Mouse (Mus musculus) midbrain, embryonic 11.5 days (tissue): Measurements from ENCODE around the gene Disp1. TPM values are rescaled to one million over a fixed set of nuclear protein-coding genes. Genes with fewer than 3 reads are reported as not detected.
A peak's percentile ranks its signal among the peaks of the same experiment; 100 is the strongest.

ENCODE experiments used
- ATAC-seq: fragments of 200-750 bp; cut with Nextera tagmentation; 2 replicates; pipeline ENCODE4 v1.8.0; 2017; ENCODE audit warnings: moderate TSS enrichment, moderate library complexity; ENCODE audit not compliant: low FRiP score
- DNase-seq: peaks from one replicate; pipeline ENCODE4 v3.0.0; 2015; ENCODE audit warnings: low spot score; ENCODE audit errors: missing footprints
- H3K27ac ChIP-seq: fragments of 300-500 bp; sonication (generic); 2 replicates; pipeline ENCODE4 v1.5.1; 2014; ENCODE audit warnings: low read depth, low read length
- H3K27me3 ChIP-seq: fragments of 300-500 bp; sonication (generic); 2 replicates; pipeline ENCODE4 v1.6.1; 2014; ENCODE audit warnings: mild to moderate bottlenecking, low read length, moderate library complexity, mixed read lengths; ENCODE audit not compliant: control insufficient read depth, insufficient read depth
- H3K36me3 ChIP-seq: fragments of 300-500 bp; sonication (generic); 2 replicates; pipeline ENCODE4 v1.6.1; 2014; ENCODE audit warnings: mild to moderate bottlenecking, low read length, moderate library complexity, mixed read lengths; ENCODE audit not compliant: control insufficient read depth, insufficient read depth
- H3K4me1 ChIP-seq: fragments of 300-500 bp; sonication (generic); 2 replicates; pipeline ENCODE4 v1.6.1; 2014; ENCODE audit warnings: low read length; ENCODE audit not compliant: control insufficient read depth, insufficient read depth
- H3K4me2 ChIP-seq: fragments of 300-500 bp; sonication (generic); 2 replicates; pipeline ENCODE4 v1.6.1; 2014; ENCODE audit warnings: mild to moderate bottlenecking, moderate library complexity
- H3K4me3 ChIP-seq: fragments of 300-500 bp; sonication (generic); 2 replicates; pipeline ENCODE4 v1.5.1; 2014; ENCODE audit warnings: low read depth, low read length
- H3K9ac ChIP-seq: fragments of 300-500 bp; sonication (generic); 2 replicates; pipeline ENCODE4 v1.6.1; 2014; ENCODE audit warnings: low read length
- H3K9me3 ChIP-seq: fragments of 300-500 bp; sonication (generic); 2 replicates; pipeline ENCODE4 v1.6.1; 2016; ENCODE audit warnings: low read length; ENCODE audit not compliant: control insufficient read depth
- WGBS: fragments of 180-500 bp; shearing (Covaris S2); extraction: QIAGEN DNeasy Blood & Tissue Kit; methylation state at CpG from one replicate; pipeline ENCODE4 v1.1.7; 2014; 5-methylcytosine and 5-hydroxymethylcytosine counted together
- polyA plus RNA-seq: library from polyadenylated mRNA; unstranded; fragments of >200 nt; fragmentation: Nextera tagmentation; extraction: Ambion mirVana; gene quantifications from 2 replicates; pipeline ENCODE4 v1.2.1, GENCODE M21; 2014

The Disp1 gene
- polyA plus RNA-seq, 1 experiment from 2014 or later = 8.8 TPM

DNA sequence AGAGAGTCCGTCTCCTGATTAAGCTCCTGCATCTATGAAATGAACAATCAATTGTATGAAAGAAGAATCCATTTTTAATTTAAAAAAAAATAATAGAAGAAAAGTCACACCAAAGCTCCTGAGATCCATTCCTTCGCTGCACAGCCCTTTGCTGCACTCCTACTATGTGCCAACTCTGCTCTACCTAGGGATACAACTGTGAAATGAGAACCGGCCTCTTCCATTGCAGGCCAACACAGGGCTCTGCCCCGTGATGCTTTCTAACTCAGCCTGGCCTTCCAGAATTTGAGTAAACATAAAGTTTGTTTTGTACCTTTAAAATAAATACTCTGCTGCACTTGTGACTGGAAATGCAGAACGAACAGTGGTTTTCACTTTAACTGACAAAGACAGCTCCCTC, 42.0 kb downstream of the Disp1 start:
- ATAC-seq (no peak), DNase-seq (no peak)
- H3K27ac ChIP-seq = no peak overlapping the region
- H3K27me3 ChIP-seq = no peaks in the 10 kb centered on the region
- peaks cover 7% of the 10 kb centered on the region for H3K4me1 ChIP-seq
- H3K36me3 ChIP-seq = no peaks in the 10 kb centered on the region
- no peak overlapping the region for H3K4me2 ChIP-seq
- 91% methylated on average over 5 of the region's 5 CpGs for WGBS
- no peaks in the 10 kb centered on the region for H3K9me3 ChIP-seq
- no peak overlapping the region for H3K4me3 ChIP-seq
- no peak overlapping the region for H3K9ac ChIP-seq

DNA sequence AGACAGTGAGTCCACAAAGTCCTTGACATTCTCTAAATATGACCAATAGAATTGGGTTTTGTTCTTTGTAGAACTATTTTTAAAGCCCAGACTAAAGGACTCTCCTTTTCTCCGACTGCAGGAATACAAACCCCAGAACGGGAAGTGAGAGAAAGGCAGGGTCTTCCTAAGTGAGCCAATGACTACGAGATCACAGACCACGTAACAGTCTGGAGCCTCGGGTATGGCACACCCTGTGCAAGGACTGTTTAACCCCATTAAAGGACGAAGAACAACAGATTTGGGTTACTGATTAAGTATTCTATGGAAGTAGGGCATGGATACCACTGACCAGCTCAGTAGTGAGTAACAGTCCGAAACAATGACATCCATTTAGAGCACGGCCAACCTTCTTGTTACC, 46.1 kb downstream of the Disp1 start:
- Histone ChIP-seq H3K4me1 (no peaks in the 10 kb centered on the region), H3K9ac (no peak overlapping the region), H3K4me2 (no peak overlapping the region), H3K9me3 (no peaks in the 10 kb centered on the region), H3K27ac (no peak overlapping the region), H3K36me3 (no peaks in the 10 kb centered on the region), H3K27me3 (no peaks in the 10 kb centered on the region), H3K4me3 (no peak overlapping the region)
- WGBS = 90% methylated on average over 8 of the region's 8 CpGs
- no peak for ATAC-seq
- peak; percentile 14 for DNase-seq

DNA sequence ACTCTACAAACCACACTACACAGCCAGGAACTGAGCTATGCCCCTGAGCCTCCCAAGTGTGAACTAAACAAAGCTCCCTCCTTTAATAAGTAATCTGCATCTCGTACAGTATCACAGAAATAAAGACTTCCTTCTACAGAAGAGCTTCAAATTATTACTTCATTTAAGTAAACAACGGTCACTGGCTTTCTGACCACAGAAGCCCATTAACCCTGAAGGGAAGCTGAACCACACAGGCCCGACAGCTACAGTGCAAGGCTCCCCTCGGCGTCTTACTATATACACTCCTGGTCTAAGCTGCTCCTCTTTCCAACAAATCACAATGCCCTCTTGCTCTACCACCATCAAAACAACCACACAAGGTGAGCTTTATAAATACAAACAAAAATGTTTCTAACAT, 50.2 kb downstream of the Disp1 start:
- H3K4me1 ChIP-seq = no peaks in the 10 kb centered on the region
- no peaks in the 10 kb centered on the region for H3K9me3 ChIP-seq
- H3K27ac ChIP-seq = no peak overlapping the region
- WGBS = 91% methylated on average over 5 of the region's 5 CpGs
- no peak overlapping the region for H3K9ac ChIP-seq
- no peak for ATAC-seq
- H3K36me3 ChIP-seq = no peaks in the 10 kb centered on the region
- peak; percentile 70 for DNase-seq
- no peaks in the 10 kb centered on the region for H3K27me3 ChIP-seq
- no peak overlapping the region for H3K4me2 ChIP-seq
- H3K4me3 ChIP-seq = no peak overlapping the region

DNA sequence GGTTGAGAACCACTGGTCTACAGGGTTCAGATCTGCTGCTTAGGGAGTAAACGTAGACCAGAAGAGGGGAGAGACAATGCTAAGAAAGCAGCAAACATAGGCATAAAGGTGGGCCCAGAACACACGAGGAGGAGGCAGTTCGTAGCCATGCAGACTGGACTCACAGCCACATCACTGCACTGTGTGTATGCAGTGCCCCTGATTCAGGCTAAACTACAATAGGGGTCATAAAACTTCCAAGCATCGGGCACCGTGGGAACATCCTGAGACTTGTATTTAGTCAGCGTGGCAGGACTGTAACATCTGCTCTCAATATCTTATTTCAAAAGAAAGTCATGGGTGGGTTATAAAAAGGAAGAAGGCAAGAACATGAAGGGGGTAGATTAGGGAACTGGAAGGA, 52.9 kb downstream of the Disp1 start:
- no peaks in the 10 kb centered on the region; the same call in 1 of the 2 replicates for H3K4me1 ChIP-seq
- DNase-seq = no peak
- no peak overlapping the region for H3K9ac ChIP-seq
- no peaks in the 10 kb centered on the region for H3K27me3 ChIP-seq
- no peak overlapping the region for H3K27ac ChIP-seq
- H3K4me3 ChIP-seq = no peak overlapping the region
- no peak overlapping the region for H3K4me2 ChIP-seq
- H3K36me3 ChIP-seq = no peaks in the 10 kb centered on the region
- 81% methylated on average over 6 of the region's 6 CpGs for WGBS
- ATAC-seq = no peak
- H3K9me3 ChIP-seq = no peaks in the 10 kb centered on the region

DNA sequence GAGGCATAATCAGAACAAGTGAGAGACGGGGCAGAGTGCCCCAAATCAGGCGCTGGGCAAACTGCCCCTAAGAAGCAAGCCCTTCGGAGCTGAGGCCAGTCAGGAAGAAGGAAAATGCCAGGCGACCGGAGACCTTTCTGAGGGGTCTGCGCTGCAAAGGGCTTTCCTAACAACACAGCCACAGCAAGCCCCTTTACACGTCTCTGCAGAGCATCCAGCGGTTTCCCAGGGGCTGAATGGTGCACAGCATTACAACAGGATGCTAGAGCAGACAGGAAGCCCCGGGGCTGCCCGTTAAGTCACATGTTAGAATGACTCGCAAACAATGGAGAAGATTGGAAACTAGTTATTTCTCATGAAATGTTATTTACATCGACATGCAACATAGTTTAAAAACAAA, 53.5 kb downstream of the Disp1 start:
- Histone ChIP-seq H3K36me3 (no peaks in the 10 kb centered on the region), H3K9me3 (no peaks in the 10 kb centered on the region), H3K27me3 (no peaks in the 10 kb centered on the region), H3K27ac (no peak overlapping the region), H3K4me3 (no peak overlapping the region), H3K4me2 (no peak overlapping the region), H3K4me1 (no peaks in the 10 kb centered on the region; the same call in 1 of the 2 replicates), H3K9ac (no peak overlapping the region)
- no peak for ATAC-seq
- WGBS = 79% methylated on average over 12 of the region's 12 CpGs
- DNase-seq = peak; percentile 78

DNA sequence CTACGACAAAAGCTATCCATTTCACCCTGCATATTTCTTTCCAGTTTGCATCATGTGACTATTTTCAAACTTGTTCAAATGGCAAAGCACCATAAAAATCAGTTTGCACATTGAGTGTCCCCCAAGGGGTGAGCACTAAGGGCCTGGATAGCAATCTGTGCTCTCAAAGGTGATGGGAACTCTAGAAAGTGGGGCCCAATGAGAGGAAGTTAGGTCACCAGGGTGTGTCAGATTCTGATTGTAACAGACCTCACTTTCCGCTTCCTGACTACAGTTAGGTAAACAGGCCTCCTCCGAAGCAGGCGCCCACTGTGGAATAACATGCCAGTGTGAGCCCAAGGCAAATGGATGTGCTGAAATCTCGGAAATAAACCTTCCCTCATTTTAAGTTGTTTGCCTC, 54.6 kb downstream of the Disp1 start:
- Histone ChIP-seq H3K4me1 (no peaks in the 10 kb centered on the region; the same call in 1 of the 2 replicates), H3K27ac (no peak overlapping the region), H3K4me2 (no peak overlapping the region), H3K4me3 (no peak overlapping the region), H3K36me3 (no peaks in the 10 kb centered on the region), H3K9me3 (no peaks in the 10 kb centered on the region), H3K9ac (no peak overlapping the region), H3K27me3 (no peaks in the 10 kb centered on the region)
- DNase-seq (peak; percentile 53), ATAC-seq (no peak)
- WGBS = 93% methylated on average over 5 of the region's 5 CpGs

DNA sequence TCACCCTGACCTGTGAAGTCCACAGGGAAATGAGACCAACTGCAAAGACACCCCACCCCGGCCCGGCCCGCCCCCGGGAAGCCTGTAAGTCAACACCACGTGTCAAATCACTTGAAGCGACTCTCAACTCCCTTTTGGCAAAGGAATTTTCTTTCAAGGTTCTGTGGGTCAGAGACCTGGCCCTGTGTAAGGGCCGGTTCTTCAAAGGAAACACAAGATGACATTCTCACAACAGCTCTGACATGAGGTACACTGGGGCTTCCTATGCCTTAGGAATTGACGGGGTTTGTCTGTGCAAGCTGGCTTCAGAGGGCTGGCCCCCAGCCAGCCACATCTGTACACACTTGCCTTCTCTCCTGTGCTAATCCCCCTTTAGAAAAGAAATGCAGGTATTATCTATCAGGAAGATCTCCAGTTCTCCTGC, 56.7 kb downstream of the Disp1 start:
- no peak for ATAC-seq
- Histone ChIP-seq H3K9ac (no peak overlapping the region), H3K9me3 (no peaks in the 10 kb centered on the region), H3K27me3 (no peaks in the 10 kb centered on the region), H3K4me1 (no peaks in the 10 kb centered on the region; the same call in 1 of the 2 replicates), H3K36me3 (no peaks in the 10 kb centered on the region), H3K4me2 (no peak overlapping the region), H3K27ac (no peak overlapping the region), H3K4me3 (no peak overlapping the region)
- WGBS = 73% methylated on average over 8 of the region's 8 CpGs
- peak; percentile 57 for DNase-seq

DNA sequence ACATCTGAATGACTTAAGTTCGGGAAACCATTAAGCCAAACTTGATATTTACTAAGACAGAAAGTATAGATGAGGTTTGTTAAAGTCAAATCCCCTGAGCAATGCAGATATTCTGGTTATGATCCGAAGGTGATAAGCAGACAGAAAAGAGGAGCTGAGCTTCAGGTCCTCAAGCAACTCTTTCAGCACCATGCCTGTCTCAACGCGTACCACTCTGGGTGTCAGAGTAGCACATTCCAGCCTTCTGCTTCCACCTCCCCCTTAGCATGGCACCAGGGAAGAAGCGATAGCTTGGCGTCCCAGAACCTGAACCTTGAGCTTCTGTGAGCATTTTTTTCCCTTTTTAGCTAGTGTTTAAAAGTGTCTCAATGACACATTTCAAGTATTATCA, 57.1 kb downstream of the Disp1 start:
- Histone ChIP-seq H3K36me3 (no peaks in the 10 kb centered on the region), H3K9ac (no peak overlapping the region), H3K4me2 (no peak overlapping the region), H3K9me3 (no peaks in the 10 kb centered on the region), H3K27ac (no peak overlapping the region), H3K4me3 (no peak overlapping the region), H3K4me1 (no peaks in the 10 kb centered on the region; the same call in 1 of the 2 replicates), H3K27me3 (no peaks in the 10 kb centered on the region)
- DNase-seq = no peak
- 87% methylated on average over 6 of the region's 6 CpGs for WGBS
- no peak for ATAC-seq

DNA sequence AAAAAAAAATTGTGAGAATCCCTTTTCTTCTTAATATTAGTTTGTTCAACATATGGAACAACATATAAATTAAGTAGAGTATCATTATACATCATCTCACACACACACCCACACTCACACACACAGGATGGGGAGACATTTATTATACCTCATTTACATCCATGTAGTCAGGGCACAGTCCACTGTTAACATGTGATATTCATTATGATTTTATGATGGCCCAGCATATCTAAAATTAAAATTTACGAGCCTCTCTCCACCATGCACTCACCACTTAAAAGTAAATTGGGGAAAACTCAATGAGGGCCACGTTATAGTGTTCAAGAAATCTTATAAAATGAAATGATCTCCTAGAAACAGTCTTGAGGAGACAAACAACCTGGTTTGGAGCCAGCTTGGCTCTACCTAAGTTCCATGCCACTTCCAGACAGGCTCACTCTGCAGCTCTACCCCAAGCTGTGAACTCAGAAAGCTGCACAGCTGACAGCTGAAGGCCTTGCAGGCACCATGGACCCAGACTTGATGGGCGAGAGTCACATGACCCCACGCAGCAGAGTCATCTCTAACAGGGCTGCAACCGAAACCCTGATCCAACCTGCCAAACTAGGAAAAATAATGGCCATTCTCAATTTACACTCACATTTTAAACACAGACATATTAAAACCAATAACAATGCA, 57.7 kb downstream of the Disp1 start:
- no peak overlapping the region for H3K27ac ChIP-seq
- DNase-seq (peak; percentile 19), ATAC-seq (no peak)
- no peaks in the 10 kb centered on the region for H3K36me3 ChIP-seq
- H3K9me3 ChIP-seq = no peaks in the 10 kb centered on the region
- H3K4me2 ChIP-seq = no peak overlapping the region
- WGBS = 91% methylated on average over 5 of the region's 5 CpGs
- no peaks in the 10 kb centered on the region for H3K27me3 ChIP-seq
- no peak overlapping the region for H3K4me3 ChIP-seq
- H3K4me1 ChIP-seq = no peaks in the 10 kb centered on the region; the same call in 1 of the 2 replicates
- H3K9ac ChIP-seq = no peak overlapping the region
